Mouse (Mus musculus) kidney, embryonic 14.5 days (tissue): ENCODE measurements around the gene Snx17. TPM values are rescaled to one million over a fixed set of nuclear protein-coding genes. Genes with fewer than 3 reads are reported as not detected.
"Not testable (repeated sequence)": the region's sequence is repeated elsewhere in the genome, so short reads cannot be mapped to it uniquely, and the experiment has no call there.

Experiments
- ATAC-seq: fragments of 200-750 bp; cut with Nextera tagmentation; 2 replicates; pipeline ENCODE4 v1.8.0; 2017; ENCODE audit warnings: moderate number of reproducible peaks, mild to moderate bottlenecking, moderate TSS enrichment, moderate library complexity; ENCODE audit not compliant: low FRiP score, low TSS enrichment
- H3K27ac ChIP-seq: fragments of 300-500 bp; sonication (generic); 2 replicates; pipeline ENCODE4 v1.5.1; 2014; ENCODE audit warnings: low read depth, mild to moderate bottlenecking, low read length, moderate library complexity, mixed read lengths
- H3K27me3 ChIP-seq: fragments of 300-500 bp; sonication (generic); 2 replicates; pipeline ENCODE4 v1.6.1; 2014; ENCODE audit warnings: mild to moderate bottlenecking, low read length; ENCODE audit not compliant: control insufficient read depth, insufficient read depth
- H3K36me3 ChIP-seq: fragments of 300-500 bp; sonication (generic); 2 replicates; pipeline ENCODE4 v1.6.1; 2014; ENCODE audit warnings: low read length, mixed read lengths; ENCODE audit not compliant: control insufficient read depth, insufficient read depth
- H3K4me1 ChIP-seq: fragments of 300-500 bp; sonication (generic); 2 replicates; pipeline ENCODE4 v1.6.1; 2014; ENCODE audit warnings: low read length, mixed read lengths; ENCODE audit not compliant: control insufficient read depth, insufficient read depth
- H3K4me2 ChIP-seq: fragments of 300-500 bp; sonication (generic); replicated peaks from 2 replicates; pipeline ENCODE4 v1.6.1; 2014; ENCODE audit warnings: low read depth, mild to moderate bottlenecking, low read length
- H3K4me3 ChIP-seq: fragments of 300-500 bp; sonication (generic); 2 replicates; pipeline ENCODE4 v1.5.1; 2014; ENCODE audit warnings: mild to moderate bottlenecking, low read length
- H3K9ac ChIP-seq: fragments of 300-500 bp; sonication (generic); 2 replicates; pipeline ENCODE4 v1.6.1; 2014; ENCODE audit warnings: low read depth, mild to moderate bottlenecking, low read length, moderate library complexity
- H3K9me3 ChIP-seq: fragments of 300-500 bp; sonication (generic); 2 replicates; pipeline ENCODE4 v1.6.1; 2016; ENCODE audit warnings: low read length; ENCODE audit not compliant: control insufficient read depth
- WGBS: fragments of 180-500 bp; shearing (Covaris S2); extraction: QIAGEN DNeasy Blood & Tissue Kit; methylation state at CpG from one replicate; pipeline ENCODE4 v1.1.7; 2014; 5-methylcytosine and 5-hydroxymethylcytosine counted together
- polyA plus RNA-seq: library from polyadenylated mRNA; unstranded; fragments of >200 nt; fragmentation: Nextera tagmentation; extraction: Ambion mirVana; gene quantifications from 2 replicates; pipeline ENCODE4 v1.2.1, GENCODE M21; 2014

Gene Snx17
- polyA plus RNA-seq, 1 experiment from 2014 or later, result 133 TPM

DNA sequence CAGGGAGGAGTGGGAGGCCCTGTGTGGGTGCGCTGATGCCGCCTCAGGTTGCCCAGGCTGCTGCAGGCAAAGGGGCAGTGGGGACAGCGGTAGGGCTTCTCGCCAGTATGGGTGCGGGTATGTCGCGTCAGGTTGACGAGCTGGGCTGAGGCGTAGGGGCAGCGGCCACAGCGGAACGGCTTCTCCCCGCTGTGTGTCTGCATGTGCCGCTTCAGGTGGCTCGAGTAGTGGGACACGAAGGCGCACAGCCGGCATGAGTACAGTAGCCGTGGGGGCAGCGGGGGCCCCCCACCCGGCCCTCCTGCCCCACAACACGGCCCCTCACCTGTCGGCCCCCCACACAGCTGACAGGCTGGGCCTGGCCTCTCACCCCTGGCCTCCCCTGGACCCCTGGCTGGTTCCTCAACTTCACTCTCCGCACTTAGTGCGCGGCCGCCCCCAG, 7.3 kb downstream of the Snx17 start:
- WGBS, result 90% methylated on average over 27 of the region's 27 CpGs
- 0 out of 2 replicates have a peak overlapping the region, but pooled peaks have one; percentile 3 for H3K27ac ChIP-seq
- no peaks in the 10 kb centered on the region for H3K27me3 ChIP-seq
- peaks cover 7% of the 10 kb centered on the region; the same call in 1 of the 2 replicates for H3K4me1 ChIP-seq
- H3K9ac ChIP-seq, result 0 out of 2 replicates have a peak overlapping the region, but pooled peaks have one; percentile 88
- H3K4me2 ChIP-seq, result 0 out of 2 replicates have a peak overlapping the region, but pooled peaks have one; percentile 79
- no peak for ATAC-seq
- peaks cover 6% of the 10 kb centered on the region for H3K9me3 ChIP-seq
- peak overlapping the region; percentile 5; the same call in 1 of the 2 replicates for H3K4me3 ChIP-seq
- peaks cover 82% of the 10 kb centered on the region for H3K36me3 ChIP-seq

GRCm38 (mm10) chr5:31201042-31201741, 8.2 kb downstream of the Snx17 start:
- Histone ChIP-seq H3K4me3 (peak overlapping the region; percentile 64), H3K9me3 (peaks cover 6% of the 10 kb centered on the region), H3K36me3 (peaks cover 80% of the 10 kb centered on the region), H3K27ac (peak overlapping the region; percentile 70), H3K4me1 (peaks cover 7% of the 10 kb centered on the region; the same call in 1 of the 2 replicates), H3K4me2 (peak overlapping the region; percentile 79), H3K9ac (peak overlapping the region; percentile 88), H3K27me3 (no peaks in the 10 kb centered on the region)
- ATAC-seq, result no peak
- WGBS, result 17% methylated on average over 13 of the region's 13 CpGs

GRCm38 (mm10) chr5:31201742-31202590, 8.9 kb downstream of the Snx17 start, which contains the start of gene Zfp513:
TSS of gene Zfp513 (minus strand) at chr5:31202303.
- peaks cover 6% of the 10 kb centered on the region for H3K9me3 ChIP-seq
- H3K4me3 ChIP-seq, result peak within 1 kb of the TSS; percentile 64
- H3K27ac ChIP-seq, result peak within 1 kb of the TSS; percentile 70
- under 1% methylated on average over 53 of the region's 53 CpGs for WGBS
- peak within 1 kb of the TSS; percentile 79 for H3K4me2 ChIP-seq
- no peaks in the 10 kb centered on the region for H3K27me3 ChIP-seq
- peaks cover 79% of the 10 kb centered on the region for H3K36me3 ChIP-seq
- ATAC-seq, result peak; percentile 95
- peak within 1 kb of the TSS; percentile 88 for H3K9ac ChIP-seq
- peaks cover 7% of the 10 kb centered on the region; the same call in 1 of the 2 replicates for H3K4me1 ChIP-seq

- Histone ChIP-seq H3K9me3 (peaks cover 6% of the 10 kb centered on the region), H3K36me3 (peaks cover 79% of the 10 kb centered on the region), H3K27ac (peak overlapping the region; percentile 65), H3K9ac (peak overlapping the region; percentile 44; the same call in 1 of the 2 replicates), H3K4me3 (peak overlapping the region; percentile 64; the same call in 1 of the 2 replicates), H3K27me3 (no peaks in the 10 kb centered on the region), H3K4me2 (peak overlapping the region; percentile 61), H3K4me1 (peaks cover 7% of the 10 kb centered on the region; the same call in 1 of the 2 replicates)
- WGBS, result 82% methylated on average over 7 of the region's 7 CpGs
- no peak for ATAC-seq
Observed at GRCm38 (mm10) chr5:31202933-31203332, 9.9 kb downstream of the Snx17 start.

- H3K36me3 ChIP-seq, result peaks cover 78% of the 10 kb centered on the region
- peaks cover 6% of the 10 kb centered on the region for H3K9me3 ChIP-seq
- peaks cover 7% of the 10 kb centered on the region; the same call in 1 of the 2 replicates for H3K4me1 ChIP-seq
- ATAC-seq, result no peak
- no peaks in the 10 kb centered on the region for H3K27me3 ChIP-seq
- 89% methylated on average over 2 of the region's 2 CpGs for WGBS
- H3K9ac ChIP-seq, result no peak overlapping the region
- H3K4me3 ChIP-seq, result no peak overlapping the region
- H3K27ac ChIP-seq, result no peak overlapping the region
- no peak overlapping the region for H3K4me2 ChIP-seq
Observed at GRCm38 (mm10) chr5:31203866-31204265, 10.8 kb downstream of the Snx17 start.

DNA sequence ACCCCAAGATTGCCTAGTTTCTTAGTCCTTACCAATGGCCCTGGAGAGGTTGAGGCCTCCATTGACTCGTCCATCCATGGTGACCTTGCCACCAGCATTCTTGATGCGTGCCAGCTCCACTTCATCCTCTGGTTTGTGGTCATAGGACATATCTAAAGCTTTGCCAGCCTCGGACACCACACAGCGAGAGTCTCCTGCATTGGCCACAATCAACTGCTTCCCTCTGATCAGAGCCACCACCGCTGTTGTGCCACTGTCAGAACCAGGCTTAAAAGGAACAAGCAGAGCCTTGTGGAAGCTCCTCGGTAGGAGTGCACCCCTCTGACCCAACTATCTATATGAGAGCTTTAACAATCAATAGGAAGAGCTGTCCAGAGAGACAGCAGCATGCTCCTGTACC, 11.4 kb downstream of the Snx17 start:
- WGBS, result 95% methylated on average over 6 of the region's 6 CpGs
- H3K36me3 ChIP-seq, result peaks cover 72% of the 10 kb centered on the region

DNA sequence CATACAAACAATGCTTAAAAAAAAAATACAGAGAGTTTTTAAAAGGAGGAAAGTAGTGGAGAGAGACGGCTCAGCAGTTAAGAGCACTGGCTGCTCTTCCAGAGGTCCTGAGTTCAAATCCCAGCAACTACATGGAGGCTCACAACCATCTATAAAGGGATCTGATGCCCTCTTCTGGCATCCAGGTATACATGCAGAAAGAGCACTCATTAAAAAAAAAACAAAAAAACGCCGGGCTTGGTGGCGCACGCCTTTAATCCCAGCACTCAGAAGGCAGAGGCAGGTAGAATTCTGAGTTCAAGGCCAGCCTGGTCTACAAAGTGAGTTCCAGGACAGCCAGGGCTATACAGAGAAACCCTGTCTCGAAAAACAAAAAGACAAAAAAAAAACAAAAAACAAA, 23.5 kb downstream of the Snx17 start:
- H3K36me3 ChIP-seq, H3K27me3 ChIP-seq, H3K9ac ChIP-seq, H3K9me3 ChIP-seq, H3K27ac ChIP-seq, H3K4me1 ChIP-seq, H3K4me3 ChIP-seq, H3K4me2 ChIP-seq, ATAC-seq: not testable (repeated sequence)
- WGBS, result 90% methylated on average over 6 of the region's 6 CpGs

More for the DNA sequence above, 11.4 kb downstream of the Snx17 start:
- no peak for ATAC-seq
- Histone ChIP-seq H3K9me3 (peaks cover 6% of the 10 kb centered on the region), H3K27ac (no peak overlapping the region), H3K27me3 (no peaks in the 10 kb centered on the region), H3K9ac (no peak overlapping the region), H3K4me2 (no peak overlapping the region), H3K4me3 (no peak overlapping the region), H3K4me1 (peaks cover 7% of the 10 kb centered on the region; the same call in 1 of the 2 replicates)

GRCm38 (mm10) chr5:31218294-31218693, 25.3 kb downstream of the Snx17 start:
- Histone ChIP-seq H3K27ac (no peak overlapping the region), H3K4me2 (no peak overlapping the region), H3K36me3 (no peaks in the 10 kb centered on the region), H3K9me3 (no peaks in the 10 kb centered on the region), H3K27me3 (no peaks in the 10 kb centered on the region), H3K4me3 (no peak overlapping the region), H3K4me1 (no peaks in the 10 kb centered on the region; the same call in 1 of the 2 replicates), H3K9ac (no peak overlapping the region)
- no peak for ATAC-seq
- 61% methylated on average over 7 of the region's 7 CpGs for WGBS
